Mouse (Mus musculus) heart, postnatal 0 days (tissue): Measurements from ENCODE around the gene Vars2. TPM values are rescaled to one million over a fixed set of nuclear protein-coding genes. Genes with fewer than 3 reads are reported as not detected.
A peak's percentile ranks its signal among the peaks of the same experiment; 100 is the strongest.

Experiments used
- ATAC-seq: fragments of 200-750 bp; cut with Nextera tagmentation; 2 replicates; pipeline ENCODE4 v1.8.0; 2017; ENCODE audit warnings: low read depth, moderate number of reproducible peaks, moderate library complexity; ENCODE audit not compliant: insufficient read depth
- DNase-seq: peaks from one replicate; pipeline ENCODE4 v3.0.0-alpha.2; 2016; ENCODE audit warnings: low spot score
- H3K27ac ChIP-seq: fragments of 300-500 bp; sonication (generic); 2 replicates; pipeline ENCODE4 v1.5.1; 2014; ENCODE audit warnings: low read depth, mild to moderate bottlenecking
- H3K27me3 ChIP-seq: fragments of 300-500 bp; sonication (generic); 2 replicates; pipeline ENCODE4 v1.6.1; 2014; ENCODE audit warnings: low read length, mixed read lengths; ENCODE audit not compliant: control insufficient read depth, insufficient read depth
- H3K36me3 ChIP-seq: fragments of 300-500 bp; sonication (generic); replicated peaks from 2 replicates; pipeline ENCODE4 v1.6.1; 2014; ENCODE audit warnings: low read length, mixed read lengths; ENCODE audit not compliant: control insufficient read depth, insufficient read depth
- H3K4me1 ChIP-seq: fragments of 300-500 bp; sonication (generic); 2 replicates; pipeline ENCODE4 v1.6.1; 2014; ENCODE audit warnings: antibody characterized with exemption; ENCODE audit not compliant: control insufficient read depth, insufficient read depth
- H3K4me2 ChIP-seq: fragments of 300-500 bp; sonication (generic); 2 replicates; pipeline ENCODE4 v1.6.1; 2014; ENCODE audit warnings: low read depth, mild to moderate bottlenecking, low read length, moderate library complexity
- H3K4me3 ChIP-seq: fragments of 300-500 bp; sonication (generic); 2 replicates; pipeline ENCODE4 v1.5.1; 2014; ENCODE audit warnings: low read depth, low read length
- H3K9ac ChIP-seq: fragments of 300-500 bp; sonication (generic); replicated peaks from 2 replicates; pipeline ENCODE4 v1.6.1; 2014; ENCODE audit warnings: low read depth, low read length, mixed read lengths
- H3K9me3 ChIP-seq: fragments of 300-500 bp; sonication (generic); replicated peaks from 2 replicates; pipeline ENCODE4 v1.6.1; 2016; ENCODE audit warnings: low read length; ENCODE audit not compliant: control insufficient read depth
- CTCF ChIP-seq: IDR thresholded peaks from 2 replicates; pipeline ENCODE4 v1.5.1; 2016; ENCODE audit warnings: antibody characterized with exemption, control low read depth, low read depth
- EP300 ChIP-seq: IDR thresholded peaks from 2 replicates; pipeline ENCODE4 v1.6.1; 2016; ENCODE audit warnings: antibody characterized with exemption, low read depth
- WGBS: fragments of 180-500 bp; shearing (Covaris S2); extraction: QIAGEN DNeasy Blood & Tissue Kit; methylation state at CpG from one replicate; pipeline ENCODE4 v1.1.7; 2014; 5-methylcytosine and 5-hydroxymethylcytosine counted together
- polyA plus RNA-seq: library from polyadenylated mRNA; unstranded; fragments of >200 nt; fragmentation: Nextera tagmentation; extraction: Ambion mirVana; gene quantifications from 2 replicates; pipeline ENCODE4 v1.2.1, GENCODE M21; 2015
- total RNA-seq: library from RNA; depleted of rRNA; stranded (reverse); fragments of >200 nt; gene quantifications from 2 replicates; pipeline ENCODE4 v1.2.3, GENCODE M21; 2014; ENCODE audit warnings: low replicate concordance

Gene Vars2
- total and polyA plus RNA-seq, 2 experiments from 2014 or later: 9.4 to 59.8 TPM

DNA sequence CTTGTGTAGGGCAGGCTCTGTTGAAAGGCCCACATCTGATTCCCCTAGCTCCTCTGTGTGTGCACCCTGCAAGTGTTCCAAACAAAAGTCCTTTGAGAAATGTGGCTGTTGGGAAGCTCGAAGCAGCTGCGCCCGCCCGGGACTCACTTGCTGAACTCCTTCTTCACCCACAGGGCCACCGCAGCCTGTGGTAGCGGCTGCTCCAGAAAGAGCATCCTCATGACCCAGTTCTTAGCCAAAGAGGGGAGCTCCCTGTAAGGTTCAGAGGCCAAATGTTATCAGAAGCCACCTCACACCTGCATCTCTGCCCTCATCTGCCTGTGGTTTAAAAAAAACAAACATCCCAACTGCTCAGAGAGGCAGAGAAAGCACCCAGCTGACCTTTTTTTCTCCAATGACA is 4.5 kb upstream of the Vars2 start:
- Histone ChIP-seq H3K36me3 (no peaks in the 10 kb centered on the region), H3K4me2 (no peak overlapping the region), H3K4me3 (no peak overlapping the region), H3K27me3 (no peaks in the 10 kb centered on the region), H3K9ac (no peak overlapping the region), H3K27ac (peak overlapping the region; percentile 36; the same call in 1 of the 2 replicates), H3K4me1 (peaks cover 2% of the 10 kb centered on the region; the same call in 1 of the 2 replicates), H3K9me3 (no peaks in the 10 kb centered on the region)
- TF ChIP-seq CTCF (no peak), EP300 (no peak)
- DNase-seq (no peak), ATAC-seq (no peak)
- WGBS: 86% methylated on average over 6 of the region's 6 CpGs

GRCm38 (mm10) chr17:35669731-35670130 is 2.3 kb upstream of the Vars2 start:
- H3K4me3 ChIP-seq: no peak overlapping the region
- no peaks in the 10 kb centered on the region for H3K9me3 ChIP-seq
- no peak for TF ChIP-seq CTCF
- no peak for TF ChIP-seq EP300
- no peak for ATAC-seq
- H3K27me3 ChIP-seq: no peaks in the 10 kb centered on the region
- H3K4me1 ChIP-seq: peaks cover 6% of the 10 kb centered on the region; the same call in 1 of the 2 replicates
- H3K36me3 ChIP-seq: 0 out of 2 replicates have a peak, but pooled peaks cover 10% of the 10 kb centered on the region
- DNase-seq: no peak
- H3K4me2 ChIP-seq: no peak overlapping the region
- no peak overlapping the region for H3K9ac ChIP-seq
- WGBS: 82% methylated on average over 9 of the region's 9 CpGs
- no peak overlapping the region for H3K27ac ChIP-seq

- Histone ChIP-seq H3K9ac (peak overlapping the region; percentile 74), H3K4me1 (peaks cover 6% of the 10 kb centered on the region; the same call in 1 of the 2 replicates), H3K36me3 (peaks cover 31% of the 10 kb centered on the region), H3K4me3 (peak overlapping the region; percentile 75), H3K4me2 (peak overlapping the region; percentile 87), H3K27ac (peak overlapping the region; percentile 73), H3K27me3 (no peaks in the 10 kb centered on the region), H3K9me3 (no peaks in the 10 kb centered on the region)
- no peak for DNase-seq
- 3% methylated on average over 13 of the region's 13 CpGs for WGBS
- TF ChIP-seq CTCF (no peak), EP300 (no peak)
- ATAC-seq: peak; percentile 19; the same call in 1 of the 2 replicates
Observed at GRCm38 (mm10) chr17:35666851-35667256, 538 bp downstream of the Vars2 start.

DNA sequence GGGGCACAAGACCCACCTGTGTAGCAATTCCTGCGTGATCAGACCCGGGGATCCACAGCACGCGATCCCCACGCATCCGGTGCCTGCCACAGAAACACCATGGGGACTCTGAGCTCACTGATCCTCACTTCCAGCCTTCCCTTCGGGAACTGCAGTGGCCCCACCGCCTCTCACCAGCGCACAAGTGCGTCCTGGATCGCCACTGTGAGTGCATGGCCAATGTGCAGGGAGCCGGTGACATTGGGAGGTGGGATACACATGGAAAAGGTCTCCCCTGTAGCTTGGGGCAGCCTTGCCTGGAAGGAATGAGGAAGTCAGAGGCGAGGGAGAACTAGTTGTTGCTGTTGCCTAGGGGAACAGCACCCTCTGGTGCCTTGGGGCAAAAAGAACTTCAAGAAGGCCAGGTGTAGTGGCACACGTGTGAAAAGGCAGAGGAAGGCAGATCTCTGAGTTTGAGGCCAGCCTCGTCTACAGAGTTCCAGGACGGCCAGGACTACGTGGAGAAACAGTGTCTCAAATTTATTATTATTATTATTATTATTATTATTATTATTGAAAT is 1.4 kb downstream of the Vars2 start:
- peak; percentile 16 for DNase-seq
- ATAC-seq: no peak
- 82% methylated on average over 17 of the region's 17 CpGs for WGBS
- no peaks in the 10 kb centered on the region for H3K27me3 ChIP-seq
- no peaks in the 10 kb centered on the region for H3K9me3 ChIP-seq
- no peak overlapping the region for H3K27ac ChIP-seq
- H3K4me2 ChIP-seq: no peak overlapping the region
- peak; percentile 39 for TF ChIP-seq CTCF
- no peak for TF ChIP-seq EP300
- no peak overlapping the region for H3K9ac ChIP-seq
- peaks cover 6% of the 10 kb centered on the region; the same call in 1 of the 2 replicates for H3K4me1 ChIP-seq
- peaks cover 39% of the 10 kb centered on the region for H3K36me3 ChIP-seq
- H3K4me3 ChIP-seq: no peak overlapping the region

DNA sequence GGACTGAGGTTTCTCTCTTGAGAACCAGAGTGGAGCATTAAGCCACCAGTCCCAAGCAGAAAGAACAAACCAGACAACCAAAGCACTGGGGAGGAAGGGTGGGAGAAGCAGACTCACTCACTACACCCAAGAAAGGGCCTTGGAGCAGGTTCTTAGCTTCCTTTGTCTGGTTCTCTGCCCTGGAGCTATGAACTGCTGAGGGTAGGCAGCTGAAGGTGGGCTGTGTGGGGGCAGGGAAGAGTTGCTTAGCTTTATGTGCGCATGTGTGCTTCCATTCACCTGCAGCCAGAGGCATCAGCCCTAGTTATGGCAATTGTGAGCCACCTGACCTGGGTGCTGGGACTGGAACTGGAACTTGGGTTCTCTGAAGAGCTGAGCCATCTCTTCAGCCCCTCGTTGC is 14.3 kb downstream of the Vars2 start:
- no peak overlapping the region for H3K9ac ChIP-seq
- no peaks in the 10 kb centered on the region for H3K9me3 ChIP-seq
- H3K4me2 ChIP-seq: no peak overlapping the region
- ATAC-seq (no peak), DNase-seq (no peak)
- H3K4me1 ChIP-seq: no peaks in the 10 kb centered on the region
- H3K27me3 ChIP-seq: no peaks in the 10 kb centered on the region
- WGBS: 68% methylated on average over 2 of the region's 2 CpGs
- TF ChIP-seq EP300: no peak
- no peak for TF ChIP-seq CTCF
- H3K27ac ChIP-seq: no peak overlapping the region
- peaks cover 26% of the 10 kb centered on the region for H3K36me3 ChIP-seq
- H3K4me3 ChIP-seq: no peak overlapping the region

GRCm38 (mm10) chr17:35649429-35649828 is 18.0 kb downstream of the Vars2 start:
- TF ChIP-seq EP300 (no peak), CTCF (no peak)
- H3K4me3 ChIP-seq: no peak overlapping the region
- no peak overlapping the region for H3K27ac ChIP-seq
- 60% methylated on average over 2 of the region's 2 CpGs for WGBS
- H3K4me2 ChIP-seq: no peak overlapping the region
- 0 out of 2 replicates have a peak, but pooled peaks cover 3% of the 10 kb centered on the region for H3K27me3 ChIP-seq
- no peaks in the 10 kb centered on the region for H3K4me1 ChIP-seq
- no peak overlapping the region for H3K9ac ChIP-seq
- H3K36me3 ChIP-seq: no peaks in the 10 kb centered on the region
- no peaks in the 10 kb centered on the region for H3K9me3 ChIP-seq
- DNase-seq: no peak
- ATAC-seq: no peak
